ENCODE assay signal across 9 mouse cellular contexts in genomic region chr15:6388146-6388545, GRCm38 (mm10). TPM values are rescaled to one million over a fixed set of nuclear protein-coding genes. Genes with fewer than 3 reads are reported as not detected.
DNase-seq lines count a peak whose midpoint lies in the region; ATAC-seq and TF ChIP-seq lines count a peak whose summit lies in the region.
"Had no signal": no experiment of that assay in that cellular context is flagged by ENCODE, and none has a peak within 500 bp of the region (broad histone marks: within the 10 kb centered on the region; RNA-seq: fewer than 3 reads in every experiment).

No protein-coding gene starts in this region.

- H3K36me3 ChIP-seq in lung, embryonic 14.5 days (ENCODE audit: insufficient read depth), result no peaks in the 10 kb centered on the region
- no peaks in the 10 kb centered on the region for H3K36me3 ChIP-seq in forebrain, embryonic 16.5 days (ENCODE audit: control insufficient read depth, insufficient read depth)
- 0 out of 2 replicates have a peak, but pooled peaks cover 5% of the 10 kb centered on the region for H3K36me3 ChIP-seq in limb, embryonic 14.5 days (ENCODE audit: control insufficient read depth, insufficient read depth, low read length)
- no peaks in the 10 kb centered on the region for H3K36me3 ChIP-seq in small intestine, adult 2 months (ENCODE audit: control insufficient read depth, insufficient read depth, low read length)

- no peaks in the 10 kb centered on the region for H3K27me3 ChIP-seq in lung, embryonic 14.5 days (ENCODE audit: insufficient read depth, low read length)
- H3K27me3 ChIP-seq in forebrain, embryonic 16.5 days (replicated peaks; ENCODE audit: control insufficient read depth, insufficient read depth, low read length), result no peaks in the 10 kb centered on the region
- no peaks in the 10 kb centered on the region for H3K27me3 ChIP-seq in limb, embryonic 14.5 days (ENCODE audit: control insufficient read depth, insufficient read depth, low read length)
- no peaks in the 10 kb centered on the region for H3K27me3 ChIP-seq in small intestine, adult 2 months (ENCODE audit: control insufficient read depth, insufficient read depth, low read length)

- peak overlapping the region; percentile 70 for H3K4me2 ChIP-seq in lung, embryonic 14.5 days
- no peak overlapping the region for H3K4me2 ChIP-seq in forebrain, embryonic 16.5 days (ENCODE audit: low read length)
- H3K4me2 ChIP-seq in limb, embryonic 14.5 days (replicated peaks; ENCODE audit: low read depth, low read length, severe bottlenecking), result peak overlapping the region; percentile 63

- no peak for TF ChIP-seq CTCF in lung, embryonic 14.5 days (IDR thresholded peaks at IDR 0.05; ENCODE audit: low read depth)
- no peak for TF ChIP-seq CTCF in small intestine, adult 2 months (IDR thresholded peaks at IDR 0.05; ENCODE audit: extremely low read depth, insufficient read length, insufficient replicate concordance, low read depth, low read length)

- peaks cover 5% of the 10 kb centered on the region; the same call in 1 of the 2 replicates for H3K4me1 ChIP-seq in lung, embryonic 14.5 days (ENCODE audit: insufficient read depth)
- H3K4me1 ChIP-seq in forebrain, embryonic 16.5 days (replicated peaks; ENCODE audit: control insufficient read depth, insufficient read depth, low read length), result peaks cover 8% of the 10 kb centered on the region; the same call in 1 of the 2 replicates
- H3K4me1 ChIP-seq in limb, embryonic 14.5 days (ENCODE audit: control insufficient read depth, insufficient read depth, low read length), result peaks cover 45% of the 10 kb centered on the region
- H3K4me1 ChIP-seq in small intestine, adult 2 months (ENCODE audit: control insufficient read depth, insufficient read depth, insufficient read length, low read length), result 0 out of 2 replicates have a peak, but pooled peaks cover 2% of the 10 kb centered on the region

- no peak for ATAC-seq in lung, embryonic 14.5 days (ENCODE audit: insufficient read depth)
- ATAC-seq in forebrain, embryonic 16.5 days, result no peak
- no peak for ATAC-seq in limb, embryonic 14.5 days (ENCODE audit: low FRiP score, low read depth)

- WGBS in lung, embryonic 14.5 days, result 49% methylated on average over 3 of the region's 3 CpGs
- WGBS in forebrain, embryonic 16.5 days, result 66% methylated on average over 3 of the region's 3 CpGs
- WGBS in limb, embryonic 14.5 days, result 44% methylated on average over 3 of the region's 3 CpGs
- WGBS in small intestine, adult 2 months, result 61% methylated on average over 3 of the region's 3 CpGs

- H3K9ac ChIP-seq in lung, embryonic 14.5 days, result peak overlapping the region; percentile 64
- H3K9ac ChIP-seq in forebrain, embryonic 16.5 days (replicated peaks; ENCODE audit: low read depth, low read length), result no peak overlapping the region
- H3K9ac ChIP-seq in limb, embryonic 14.5 days (ENCODE audit: low read depth, low read length, severe bottlenecking), result peak overlapping the region; percentile 74

- TF ChIP-seq POLR2A in limb, embryonic 14.5 days (IDR thresholded peaks at IDR 0.05; ENCODE audit: borderline replicate concordance, extremely low read depth, insufficient read depth, insufficient read length), result no peak
- no peak for TF ChIP-seq POLR2A in small intestine, adult 2 months (IDR thresholded peaks at IDR 0.05; ENCODE audit: low read depth, low read length)

- H3K9me3 ChIP-seq in lung, embryonic 14.5 days (ENCODE audit: low read depth, low read length), result no peaks in the 10 kb centered on the region
- no peaks in the 10 kb centered on the region for H3K9me3 ChIP-seq in forebrain, embryonic 16.5 days (ENCODE audit: control insufficient read depth, low read length)
- no peaks in the 10 kb centered on the region for H3K9me3 ChIP-seq in limb, embryonic 14.5 days (ENCODE audit: control insufficient read depth, low read length)

- H3K4me3 ChIP-seq in lung, embryonic 14.5 days (ENCODE audit: low read depth, low read length), result peak overlapping the region; percentile 49
- H3K4me3 ChIP-seq in forebrain, embryonic 16.5 days (replicated peaks; ENCODE audit: low read length), result peak overlapping the region; percentile 65
- peak overlapping the region; percentile 54 for H3K4me3 ChIP-seq in limb, embryonic 14.5 days (replicated peaks; ENCODE audit: low read length)
- peak overlapping the region; percentile 2; the same call in 1 of the 2 replicates for H3K4me3 ChIP-seq in small intestine, adult 2 months (ENCODE audit: low read depth, low read length)

- H3K27ac ChIP-seq in lung, embryonic 14.5 days (ENCODE audit: low read depth), result peak overlapping the region; percentile 40; the same call in 1 of the 2 replicates
- no peak overlapping the region for H3K27ac ChIP-seq in forebrain, embryonic 16.5 days (ENCODE audit: low read length)
- H3K27ac ChIP-seq in limb, embryonic 14.5 days (replicated peaks; ENCODE audit: low read depth, low read length), result peak overlapping the region; percentile 74; the same call in 1 of the 2 replicates
- peak overlapping the region; percentile 1; the same call in 1 of the 2 replicates for H3K27ac ChIP-seq in small intestine, adult 2 months (ENCODE audit: insufficient read depth, low read depth, low read length)

- no peak for DNase-seq in lung, embryonic 14.5 days
- DNase-seq in lung, adult 18-20 months, result no peak
- no peak for DNase-seq in limb, embryonic 14.5 days (ENCODE audit: low spot score)
- DNase-seq in left cerebral cortex, adult 9 months (ENCODE audit: low spot score in 2 of 2), result no peak
- DNase-seq in frontal cortex, postnatal 10 days (ENCODE audit: low spot score in 2 of 2), result no peak
- DNase-seq: cerebellum, postnatal 36 days; kidney, postnatal 25 days had no signal

RNA-seq across cellular contexts. Expression of gene C9, which starts 57.0 kb away (rescaled TPM):
- polyA plus RNA-seq in lung, embryonic 14.5 days (2014; fragmentation: Nextera tagmentation; extraction: Ambion mirVana), result not detected in 2 replicates
- not detected in 2 replicates for polyA plus RNA-seq in forebrain, embryonic 16.5 days (2015; fragmentation: Nextera tagmentation; extraction: Ambion mirVana)
- polyA plus RNA-seq in limb, embryonic 14.5 days (2012; rRNA removed), result 0.11 and 0.14 TPM in 2 replicates
- polyA plus RNA-seq in limb, embryonic 14.5 days (2014; fragmentation: Nextera tagmentation; extraction: Ambion mirVana), result 0.14 and 0.25 TPM in 2 replicates
- polyA plus RNA-seq in small intestine, adult 2 months (2012; rRNA removed), result not detected in 2 replicates

Comparison
In these comparisons a context has a peak if more than half of its experiments do, and no peak if none do; other contexts are left out.
1. H3K4me3 ChIP-seq: peak in every context shown above with its lines; median percentile 65 in forebrain, embryonic 16.5 days; 54 in limb, embryonic 14.5 days; 49 in lung, embryonic 14.5 days; 2 in small intestine, adult 2 months.